Mouse (Mus musculus): ENCODE results near the gene Nt5c. TPM values are rescaled to one million over a fixed set of nuclear protein-coding genes. Genes with fewer than 3 reads are reported as not detected.
"Not testable (repeated sequence)": the region's sequence is repeated elsewhere in the genome, so short reads cannot be mapped to it uniquely, and the experiment has no call there.

Nt5c gene
- polyA plus RNA-seq, 1 experiment from 2014 or later = 81.6 TPM

DNA sequence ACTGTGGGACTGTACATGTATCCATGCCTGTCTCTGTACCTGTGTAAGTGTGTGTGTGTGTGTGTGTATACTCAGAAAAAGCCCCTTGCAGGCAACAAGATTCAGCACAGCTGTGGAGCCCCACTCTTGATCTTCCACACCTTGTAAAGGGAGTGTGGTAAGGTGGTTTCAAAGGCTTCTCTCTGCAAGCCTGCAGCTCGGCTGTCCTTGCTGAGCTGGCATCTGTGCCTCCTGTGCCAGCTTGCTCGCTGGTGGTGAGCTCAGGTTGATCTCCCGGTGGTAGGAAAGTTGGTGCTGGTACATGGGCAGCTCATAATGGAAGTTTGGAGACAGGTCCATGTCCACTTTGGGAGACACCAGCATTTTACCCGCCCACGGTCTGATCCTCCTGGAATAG is 29.8 kb downstream of the Nt5c start:
- H3K27me3 ChIP-seq = no peaks in the 10 kb centered on the region; the same call in 1 of the 2 replicates
- 80% methylated on average over 5 of the region's 5 CpGs for WGBS
- no peaks in the 10 kb centered on the region for H3K4me1 ChIP-seq
- H3K9me3 ChIP-seq = no peaks in the 10 kb centered on the region
- H3K36me3 ChIP-seq = no peaks in the 10 kb centered on the region
- no peak overlapping the region for H3K4me3 ChIP-seq
- H3K4me2 ChIP-seq (replicated peaks) = no peak overlapping the region
- H3K27ac ChIP-seq (replicated peaks) = no peak overlapping the region
- no peak overlapping the region for H3K9ac ChIP-seq (replicated peaks)
- no peak for ATAC-seq (ENCODE audit: low FRiP score, low read depth)

DNA sequence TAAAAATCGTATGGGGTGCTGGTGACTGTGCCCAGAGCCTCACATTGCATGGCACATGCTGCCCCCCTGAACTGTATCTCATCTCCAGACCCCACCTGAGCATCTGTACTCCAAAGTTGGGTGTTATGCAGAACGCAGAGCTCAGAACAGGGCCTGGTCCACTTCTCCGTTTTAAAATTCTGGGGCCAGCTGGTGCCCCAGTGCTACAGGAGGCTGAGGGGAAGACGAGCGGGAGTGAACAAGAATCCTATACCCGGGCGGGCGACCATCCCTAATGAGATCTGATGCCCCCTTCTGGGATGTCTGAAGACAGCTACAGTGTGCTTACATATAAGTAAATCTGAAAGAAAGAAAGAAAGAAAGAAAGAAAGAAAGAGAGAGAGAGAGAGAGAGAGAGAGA is 30.7 kb downstream of the Nt5c start:
- Histone ChIP-seq H3K9ac (replicated peaks) (no peak overlapping the region), H3K27ac (replicated peaks) (no peak overlapping the region), H3K4me2 (replicated peaks) (no peak overlapping the region), H3K27me3 (no peaks in the 10 kb centered on the region; the same call in 1 of the 2 replicates), H3K4me3 (no peak overlapping the region), H3K36me3 (no peaks in the 10 kb centered on the region), H3K4me1 (no peaks in the 10 kb centered on the region), H3K9me3 (no peaks in the 10 kb centered on the region)
- no peak for ATAC-seq (ENCODE audit: low FRiP score, low read depth)
- WGBS = 18% methylated on average over 8 of the region's 8 CpGs

DNA sequence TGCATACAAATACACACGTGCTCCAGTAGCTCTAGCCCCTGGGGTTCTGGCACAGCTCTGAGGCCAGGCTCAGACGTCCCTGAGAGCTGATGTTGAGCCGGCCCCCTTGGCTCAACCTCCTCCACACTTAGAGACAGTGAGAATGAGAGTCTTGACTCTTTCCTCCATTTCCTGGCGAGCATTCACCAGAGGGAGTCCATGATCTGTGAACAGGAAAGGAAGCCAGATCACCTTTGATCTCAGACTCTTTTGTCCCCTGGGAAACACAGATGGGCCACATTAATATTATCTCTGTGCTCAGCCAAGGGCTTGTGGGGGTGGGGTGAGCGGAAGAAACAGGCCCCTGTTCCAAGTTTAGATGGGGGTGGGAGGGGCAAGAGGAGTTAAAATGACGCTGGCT is 34.3 kb downstream of the Nt5c start:
- WGBS = 42% methylated on average over 6 of the region's 6 CpGs
- H3K4me3 ChIP-seq = no peak overlapping the region
- ATAC-seq (ENCODE audit: low FRiP score, low read depth) = no peak
- no peak overlapping the region for H3K9ac ChIP-seq (replicated peaks)
- no peaks in the 10 kb centered on the region for H3K4me1 ChIP-seq
- H3K27me3 ChIP-seq = no peaks in the 10 kb centered on the region; the same call in 1 of the 2 replicates
- H3K27ac ChIP-seq (replicated peaks) = no peak overlapping the region
- H3K4me2 ChIP-seq (replicated peaks) = no peak overlapping the region
- no peaks in the 10 kb centered on the region for H3K36me3 ChIP-seq
- no peaks in the 10 kb centered on the region for H3K9me3 ChIP-seq

DNA sequence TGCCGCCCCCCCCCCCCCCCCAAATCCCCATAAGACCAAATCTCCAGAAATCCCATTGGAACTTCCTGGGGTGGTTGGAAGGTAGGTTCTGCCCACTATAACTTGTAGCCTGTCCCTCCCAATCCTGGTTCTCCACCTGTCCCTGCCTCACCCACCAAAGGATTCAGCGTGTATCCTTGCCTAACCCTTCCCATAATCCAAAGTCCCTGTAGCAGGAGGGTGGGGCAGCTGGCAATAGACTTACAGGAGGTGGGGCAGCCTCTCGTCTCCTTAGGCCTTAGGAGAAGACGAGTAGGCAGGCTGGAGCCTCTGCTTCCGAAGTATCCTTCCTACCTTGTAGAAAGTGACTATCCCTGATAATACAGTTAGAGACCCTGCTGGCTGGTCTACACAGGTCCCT is 35.5 kb downstream of the Nt5c start:
- Histone ChIP-seq H3K27me3 (no peaks in the 10 kb centered on the region), H3K27ac (replicated peaks) (no peak overlapping the region), H3K9ac (replicated peaks) (no peak overlapping the region), H3K4me2 (replicated peaks) (no peak overlapping the region), H3K4me3 (no peak overlapping the region), H3K4me1 (no peaks in the 10 kb centered on the region), H3K9me3 (no peaks in the 10 kb centered on the region), H3K36me3 (no peaks in the 10 kb centered on the region)
- WGBS = 93% methylated on average over 4 of the region's 5 CpGs
- no peak for ATAC-seq (ENCODE audit: low FRiP score, low read depth)

DNA sequence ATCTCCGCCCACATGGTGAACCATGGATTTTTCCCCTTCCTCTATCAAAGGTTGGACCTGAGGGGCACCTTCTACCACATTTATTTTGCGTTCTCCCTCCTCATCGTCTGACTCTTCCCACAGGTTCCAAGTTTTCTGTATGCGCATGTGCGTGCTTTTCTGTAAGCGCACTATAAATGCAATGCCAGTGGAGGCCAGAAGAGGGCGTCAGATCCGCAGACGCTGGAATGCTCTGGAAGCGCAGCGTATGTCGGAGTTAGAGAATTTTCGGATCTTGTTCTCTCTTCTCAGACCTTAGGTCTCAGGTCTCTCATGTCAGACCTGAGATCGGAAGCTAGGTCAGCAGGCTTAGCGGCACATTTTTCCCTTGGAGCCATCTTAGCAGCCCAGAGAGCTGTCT is 36.0 kb downstream of the Nt5c start:
- ATAC-seq (ENCODE audit: low FRiP score, low read depth) = no peak
- WGBS = 84% methylated on average over 15 of the region's 15 CpGs
- H3K4me3 ChIP-seq = no peak overlapping the region
- H3K4me1 ChIP-seq = no peaks in the 10 kb centered on the region
- no peaks in the 10 kb centered on the region for H3K36me3 ChIP-seq
- H3K9ac ChIP-seq (replicated peaks) = no peak overlapping the region
- H3K27ac ChIP-seq (replicated peaks) = no peak overlapping the region
- H3K4me2 ChIP-seq (replicated peaks) = no peak overlapping the region
- H3K27me3 ChIP-seq = no peaks in the 10 kb centered on the region
- H3K9me3 ChIP-seq = no peaks in the 10 kb centered on the region

DNA sequence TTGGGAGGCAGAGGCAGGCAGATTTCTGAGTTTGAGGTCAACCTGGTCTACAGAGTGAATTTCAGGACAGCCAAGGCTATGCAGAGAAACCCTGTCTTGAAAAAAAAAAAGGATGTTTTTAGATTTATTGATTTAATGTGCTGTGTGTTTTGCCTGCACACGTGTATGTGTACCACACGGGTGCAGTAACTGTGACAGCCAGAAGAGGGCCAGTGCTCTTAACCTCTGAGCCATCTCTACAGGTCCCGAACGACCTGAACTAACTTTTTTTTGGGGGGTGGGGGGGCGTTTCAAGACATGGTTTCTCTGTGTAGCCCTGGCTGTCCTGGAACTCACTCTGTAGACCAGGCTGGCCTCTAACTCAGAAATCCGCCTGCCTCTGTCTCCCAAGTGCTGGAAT is 36.8 kb downstream of the Nt5c start:
- not testable (repeated sequence) for H3K36me3 ChIP-seq; H3K9me3 ChIP-seq; H3K4me1 ChIP-seq; H3K4me3 ChIP-seq; H3K4me2 ChIP-seq (replicated peaks); ATAC-seq (ENCODE audit: low FRiP score, low read depth); H3K9ac ChIP-seq (replicated peaks); H3K27ac ChIP-seq (replicated peaks); H3K27me3 ChIP-seq
- 84% methylated on average over 6 of the region's 6 CpGs for WGBS

DNA sequence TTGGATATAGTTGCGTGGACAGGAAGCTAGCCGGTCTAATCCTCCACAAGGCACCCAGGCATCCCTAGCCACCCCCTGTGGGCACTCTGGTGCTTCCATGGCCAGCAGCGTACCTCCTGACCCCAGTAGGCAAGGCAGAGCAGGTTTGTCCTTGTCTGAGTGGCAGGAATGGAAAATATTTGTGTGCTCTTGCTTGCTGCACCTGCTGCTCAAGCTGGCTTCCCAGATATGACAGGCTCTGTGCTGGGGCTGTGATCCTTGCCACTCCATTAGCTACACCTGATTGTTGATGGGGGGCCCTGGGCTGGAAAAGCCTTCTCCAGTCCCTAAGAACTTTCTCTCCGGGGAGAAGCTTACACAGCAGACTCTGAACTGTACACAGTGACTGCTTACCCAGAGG is 38.4 kb downstream of the Nt5c start:
- Histone ChIP-seq H3K27me3 (no peaks in the 10 kb centered on the region), H3K9ac (replicated peaks) (no peak overlapping the region), H3K27ac (replicated peaks) (no peak overlapping the region), H3K9me3 (no peaks in the 10 kb centered on the region), H3K4me3 (no peak overlapping the region), H3K36me3 (no peaks in the 10 kb centered on the region), H3K4me2 (replicated peaks) (no peak overlapping the region), H3K4me1 (no peaks in the 10 kb centered on the region; the same call in 1 of the 2 replicates)
- WGBS = 76% methylated on average over 4 of the region's 4 CpGs
- ATAC-seq (ENCODE audit: low FRiP score, low read depth) = no peak

DNA sequence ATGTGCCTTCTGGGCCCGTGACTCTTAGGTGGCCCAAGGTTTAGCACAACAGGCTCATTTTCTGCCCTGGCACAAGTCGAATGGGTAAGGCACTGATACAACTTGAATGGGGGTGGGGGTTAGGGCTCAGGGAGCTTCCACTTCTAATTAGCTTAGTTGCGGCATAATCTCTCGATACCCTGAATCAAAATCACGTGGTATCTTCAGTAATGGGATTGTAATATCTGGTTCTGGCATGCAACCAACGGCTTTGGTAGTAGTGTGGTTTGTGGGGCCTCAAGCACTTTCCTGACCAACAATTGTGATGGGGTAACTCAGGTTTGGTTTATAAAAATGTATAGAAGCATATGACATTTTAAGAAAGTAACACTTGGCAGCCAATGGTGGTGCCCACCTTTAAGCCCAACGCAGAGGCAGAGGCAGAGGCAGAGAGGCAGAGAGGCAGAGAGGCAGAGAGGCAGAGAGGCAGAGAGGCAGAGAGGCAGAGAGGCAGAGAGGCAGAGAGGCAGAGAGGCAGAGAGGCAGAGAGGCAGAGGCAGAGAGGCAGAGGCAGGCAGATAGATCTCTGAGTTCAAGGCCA is 39.3 kb downstream of the Nt5c start:
- no peak for ATAC-seq (ENCODE audit: low FRiP score, low read depth)
- Histone ChIP-seq H3K4me3 (no peak overlapping the region), H3K9ac (replicated peaks) (no peak overlapping the region), H3K36me3 (no peaks in the 10 kb centered on the region), H3K4me1 (no peaks in the 10 kb centered on the region; the same call in 1 of the 2 replicates), H3K4me2 (replicated peaks) (no peak overlapping the region), H3K9me3 (no peaks in the 10 kb centered on the region), H3K27me3 (no peaks in the 10 kb centered on the region), H3K27ac (replicated peaks) (no peak overlapping the region)
- WGBS = 83% methylated on average over 7 of the region's 7 CpGs

DNA sequence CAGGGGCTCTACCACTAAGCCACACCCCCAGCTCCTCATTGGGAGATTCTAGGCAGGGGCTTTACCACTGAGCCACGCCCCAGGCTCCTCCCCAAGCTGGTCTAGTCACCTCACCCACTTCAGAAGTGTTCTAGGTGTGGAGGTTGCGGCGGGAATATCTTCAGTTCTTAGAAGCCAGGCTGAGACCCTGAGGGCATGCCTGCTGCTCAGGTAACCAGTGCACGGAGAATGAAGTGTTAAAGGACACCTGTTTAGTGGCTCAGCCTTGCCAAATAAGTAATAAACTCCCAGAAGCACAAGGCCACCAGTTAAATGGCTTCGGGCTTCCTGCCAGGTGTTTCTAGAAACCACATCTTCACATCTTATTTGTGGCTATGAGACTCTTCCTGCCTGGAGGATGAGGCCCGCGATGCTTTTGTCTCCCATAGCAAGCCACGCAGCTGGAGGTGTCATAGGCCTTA is 39.9 kb downstream of the Nt5c start:
- ATAC-seq (ENCODE audit: low FRiP score, low read depth) = no peak
- Histone ChIP-seq H3K9ac (replicated peaks) (no peak overlapping the region), H3K36me3 (no peaks in the 10 kb centered on the region), H3K4me1 (no peaks in the 10 kb centered on the region; the same call in 1 of the 2 replicates), H3K4me2 (replicated peaks) (no peak overlapping the region), H3K27ac (replicated peaks) (no peak overlapping the region), H3K27me3 (no peaks in the 10 kb centered on the region), H3K9me3 (no peaks in the 10 kb centered on the region), H3K4me3 (no peak overlapping the region)
- 87% methylated on average over 8 of the region's 8 CpGs for WGBS

DNA sequence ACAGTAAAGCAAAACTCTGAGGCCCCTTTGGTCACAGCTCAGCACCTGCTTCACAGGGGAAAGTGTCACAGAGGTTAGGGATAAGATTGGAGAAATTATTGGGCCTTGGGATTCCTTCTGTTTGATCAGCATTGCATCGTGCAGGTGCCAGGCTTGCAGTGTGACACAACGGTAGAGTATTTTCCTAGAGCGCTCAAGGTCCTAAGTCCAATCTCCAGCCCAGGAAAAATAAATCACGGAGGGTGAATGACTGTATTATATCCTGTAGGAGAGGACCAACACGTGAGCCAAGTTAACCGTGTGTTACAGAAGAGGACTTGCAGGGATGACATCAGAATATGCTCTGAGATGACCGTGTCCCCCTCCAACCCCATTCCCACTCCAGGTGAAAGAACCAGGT is 41.5 kb downstream of the Nt5c start:
- Histone ChIP-seq H3K27ac (replicated peaks) (no peak overlapping the region), H3K36me3 (no peaks in the 10 kb centered on the region), H3K4me1 (no peaks in the 10 kb centered on the region; the same call in 1 of the 2 replicates), H3K9ac (replicated peaks) (no peak overlapping the region), H3K4me3 (no peak overlapping the region), H3K27me3 (no peaks in the 10 kb centered on the region), H3K4me2 (replicated peaks) (no peak overlapping the region), H3K9me3 (no peaks in the 10 kb centered on the region)
- ATAC-seq (ENCODE audit: low FRiP score, low read depth) = no peak
- WGBS = 93% methylated on average over 7 of the region's 7 CpGs

DNA sequence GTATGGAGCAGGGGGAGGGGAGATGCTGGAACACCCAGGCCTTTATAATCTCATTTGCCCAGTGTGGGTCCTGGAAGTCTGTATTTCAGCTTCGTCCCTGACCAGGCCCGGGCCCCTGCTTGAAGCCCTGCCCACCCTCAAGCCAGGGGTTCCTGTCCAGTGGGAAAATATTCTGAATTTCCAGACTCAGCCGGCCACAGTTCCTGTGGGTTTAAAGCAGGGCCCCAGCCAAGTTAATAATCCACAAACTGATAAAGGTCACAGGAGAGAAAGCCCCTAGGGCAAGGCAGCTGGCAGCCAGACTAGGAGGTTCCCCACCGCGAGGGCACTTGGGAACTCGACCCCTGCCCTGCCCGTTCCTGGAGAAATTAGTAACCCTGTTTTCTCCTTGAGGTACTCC is 42.7 kb downstream of the Nt5c start:
- Histone ChIP-seq H3K4me1 (no peaks in the 10 kb centered on the region; the same call in 1 of the 2 replicates), H3K36me3 (no peaks in the 10 kb centered on the region), H3K27ac (replicated peaks) (no peak overlapping the region), H3K4me2 (replicated peaks) (no peak overlapping the region), H3K4me3 (no peak overlapping the region), H3K9ac (replicated peaks) (no peak overlapping the region), H3K9me3 (no peaks in the 10 kb centered on the region), H3K27me3 (no peaks in the 10 kb centered on the region)
- no peak for ATAC-seq (ENCODE audit: low FRiP score, low read depth)
- 57% methylated on average over 7 of the region's 7 CpGs for WGBS

DNA sequence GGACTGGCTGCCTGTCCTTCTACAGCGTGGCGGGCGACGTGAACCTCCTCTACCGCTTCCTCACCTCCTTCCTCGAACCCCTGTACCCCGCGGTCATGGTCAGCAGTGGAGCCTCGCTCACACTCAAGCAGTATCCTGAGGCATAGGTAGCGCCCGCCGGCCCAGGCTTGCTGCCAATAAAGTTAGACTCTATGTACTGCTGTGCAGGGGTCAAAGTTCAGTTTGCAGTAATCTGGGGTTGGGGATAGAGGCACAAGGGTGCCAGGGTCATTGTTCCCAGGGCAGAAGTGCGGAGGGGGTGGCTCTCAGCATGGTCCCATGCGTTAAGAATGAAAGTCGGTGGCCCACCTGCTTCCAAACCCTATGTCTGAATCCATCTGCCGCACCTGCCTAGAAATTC is 43.6 kb downstream of the Nt5c start:
- H3K9ac ChIP-seq (replicated peaks) = no peak overlapping the region
- no peak overlapping the region for H3K4me3 ChIP-seq
- no peak for ATAC-seq (ENCODE audit: low FRiP score, low read depth)
- no peaks in the 10 kb centered on the region; the same call in 1 of the 2 replicates for H3K4me1 ChIP-seq
- no peak overlapping the region for H3K27ac ChIP-seq (replicated peaks)
- no peaks in the 10 kb centered on the region for H3K27me3 ChIP-seq
- H3K4me2 ChIP-seq (replicated peaks) = no peak overlapping the region
- no peaks in the 10 kb centered on the region for H3K9me3 ChIP-seq
- 86% methylated on average over 16 of the region's 16 CpGs for WGBS
- no peaks in the 10 kb centered on the region for H3K36me3 ChIP-seq

DNA sequence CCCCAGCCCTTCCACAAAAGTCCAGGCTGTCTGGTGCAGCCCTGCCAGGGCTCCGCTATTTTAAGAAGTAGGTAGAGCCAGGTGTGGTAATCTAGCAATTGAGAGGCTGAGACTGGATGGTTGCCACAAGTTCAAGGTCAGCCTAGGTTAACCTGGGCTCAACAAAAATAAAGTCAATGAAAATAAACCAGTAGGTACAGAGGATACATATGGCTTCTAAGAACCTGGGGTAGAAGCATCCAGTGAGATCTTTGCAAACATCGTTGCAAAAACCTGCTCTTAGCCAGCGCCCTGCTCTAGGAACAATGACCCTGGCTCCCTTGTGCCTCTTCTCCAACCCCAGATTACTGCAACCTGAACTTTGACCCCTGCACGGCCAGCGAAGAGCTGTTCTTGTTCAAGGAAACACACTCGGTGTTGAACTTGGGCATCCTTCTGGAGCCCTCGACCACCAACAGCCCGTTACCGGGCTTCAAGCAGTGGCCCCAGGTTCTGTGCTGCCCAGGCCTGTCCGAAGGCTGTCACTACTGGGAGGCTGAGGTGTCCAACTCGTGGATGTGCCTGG is 44.3 kb downstream of the Nt5c start:
- H3K36me3 ChIP-seq = no peaks in the 10 kb centered on the region
- H3K9ac ChIP-seq (replicated peaks) = no peak overlapping the region
- H3K4me2 ChIP-seq (replicated peaks) = no peak overlapping the region
- no peaks in the 10 kb centered on the region for H3K9me3 ChIP-seq
- no peak overlapping the region for H3K27ac ChIP-seq (replicated peaks)
- 86% methylated on average over 11 of the region's 11 CpGs for WGBS
- no peak overlapping the region for H3K4me3 ChIP-seq
- no peaks in the 10 kb centered on the region; the same call in 1 of the 2 replicates for H3K4me1 ChIP-seq
- H3K27me3 ChIP-seq = no peaks in the 10 kb centered on the region
- no peak for ATAC-seq (ENCODE audit: low FRiP score, low read depth)
